ENCODE assay signal across 18 mouse cellular contexts in genomic region chr8:123024226-123024625, GRCm38 (mm10). TPM values are rescaled to one million over a fixed set of nuclear protein-coding genes. Genes with fewer than 3 reads are reported as not detected.
A peak's percentile ranks its signal among the peaks of the same experiment; 100 is the strongest.
DNase-seq lines count a peak whose midpoint lies in the region; ATAC-seq and TF ChIP-seq lines count a peak whose summit lies in the region.
"Had no signal": no experiment of that assay in that cellular context is flagged by ENCODE, and none has a peak within 500 bp of the region (broad histone marks: within the 10 kb centered on the region; RNA-seq: fewer than 3 reads in every experiment).

No protein-coding gene starts in this region.

- WGBS in midbrain, postnatal 0 days: 95% methylated on average over 2 of the region's 2 CpGs

- H3K4me1 ChIP-seq in midbrain, postnatal 0 days (ENCODE audit: insufficient read depth, low read length): 0 out of 2 replicates have a peak, but pooled peaks cover 3% of the 10 kb centered on the region
- H3K4me1 ChIP-seq: embryonic facial prominence, embryonic 12.5 days had no signal

- H3K4me3 ChIP-seq in midbrain, postnatal 0 days (ENCODE audit: low read depth, low read length): no peak overlapping the region
- H3K4me3 ChIP-seq: embryonic facial prominence, embryonic 10.5 days; embryonic facial prominence, embryonic 12.5 days; forebrain, embryonic 13.5 days; forebrain, embryonic 15.5 days had no signal

- peak; percentile 34; the same call in 1 of the 2 replicates for ATAC-seq in granulocyte monocyte progenitor cell, adult 5-6 weeks (replicated peaks; ENCODE audit: poor library complexity, severe bottlenecking)
- ATAC-seq in midbrain, postnatal 0 days (ENCODE audit: low FRiP score): no peak
- ATAC-seq: forebrain, embryonic 13.5 days; forebrain, embryonic 15.5 days; forebrain, postnatal 0 days had no signal

- no peak overlapping the region for H3K9ac ChIP-seq in midbrain, postnatal 0 days (replicated peaks; ENCODE audit: low read length, poor library complexity, severe bottlenecking)
- H3K9ac ChIP-seq: embryonic facial prominence, embryonic 12.5 days; forebrain, embryonic 13.5 days; forebrain, embryonic 15.5 days; forebrain, postnatal 0 days had no signal

- H3K27ac ChIP-seq in midbrain, postnatal 0 days (ENCODE audit: low read depth, low read length): no peak overlapping the region
- H3K27ac ChIP-seq: embryonic facial prominence, embryonic 10.5 days; embryonic facial prominence, embryonic 12.5 days; forebrain, embryonic 13.5 days; forebrain, embryonic 15.5 days had no signal

- no peak for TF ChIP-seq CTCF in midbrain, postnatal 0 days (IDR thresholded peaks at IDR 0.05)

- no peaks in the 10 kb centered on the region for H3K27me3 ChIP-seq in midbrain, postnatal 0 days (ENCODE audit: insufficient read depth, low read length)
- H3K27me3 ChIP-seq: embryonic facial prominence, embryonic 12.5 days; forebrain, embryonic 13.5 days; forebrain, embryonic 15.5 days had no signal

- H3K4me2 ChIP-seq in midbrain, postnatal 0 days (ENCODE audit: low read depth, low read length, poor library complexity, severe bottlenecking): no peak overlapping the region
- H3K4me2 ChIP-seq: embryonic facial prominence, embryonic 12.5 days; forebrain, embryonic 13.5 days; forebrain, embryonic 15.5 days had no signal

- no peaks in the 10 kb centered on the region for H3K36me3 ChIP-seq in midbrain, postnatal 0 days (ENCODE audit: insufficient read depth, low read length)
- H3K36me3 ChIP-seq: embryonic facial prominence, embryonic 12.5 days; forebrain, embryonic 15.5 days had no signal

- H3K9me3 ChIP-seq in midbrain, postnatal 0 days (ENCODE audit: low read length): no peaks in the 10 kb centered on the region
- H3K9me3 ChIP-seq: embryonic facial prominence, embryonic 10.5 days; embryonic facial prominence, embryonic 12.5 days; forebrain, embryonic 13.5 days; forebrain, embryonic 15.5 days had no signal

- DNase-seq in adrenal gland, adult 2 months: peak; percentile 51
- DNase-seq in adrenal gland, postnatal 14 days: no peak
- DNase-seq in 416B (ENCODE audit: low read depth): peak; percentile 65
- no peak for DNase-seq in midbrain, postnatal 0 days (ENCODE audit: low spot score)
- DNase-seq: adrenal gland, adult 8-10 months; adrenal gland, postnatal 25 days; cerebellum, adult 11 months; cerebellum, adult 18-20 months; cerebellum, adult 8-10 months; cerebellum, adult 9-11 months; cerebellum, postnatal 14 days; cerebellum, postnatal 36 days; forebrain, postnatal 0 days had no signal

RNA-seq across cellular contexts. Expression of gene Ankrd11, which starts 17.9 kb away (rescaled TPM):
- total RNA-seq in adrenal gland, adult 2 months (2021): 10 to 100 TPM; 65.4 to 86.9 TPM
- polyA plus RNA-seq in adrenal gland, adult 2 months (2012; rRNA removed): 54.8 and 88.0 TPM in 2 replicates
- 90.6 and 102 TPM in 2 replicates for total RNA-seq in adrenal gland, postnatal 14 days (2021)
- total RNA-seq in granulocyte monocyte progenitor cell, adult 5-6 weeks (2014; fragmentation: Nextera tagmentation): 86.3 and 104 TPM in 2 replicates
- total RNA-seq in granulocyte monocyte progenitor cell, adult 5-6 weeks (2017): 63.3 and 63.9 TPM in 2 replicates
- total RNA-seq in midbrain, postnatal 0 days (2014; rRNA removed): 92.5 and 98.3 TPM in 2 replicates
- polyA plus RNA-seq in midbrain, postnatal 0 days (2015; fragmentation: Nextera tagmentation; extraction: Ambion mirVana): 62.2 and 78.7 TPM in 2 replicates

RNA-seq across cellular contexts. Expression of gene Spg7, which starts 38.5 kb away (rescaled TPM):
- total RNA-seq in adrenal gland, adult 2 months (2021): 10 to 100 TPM; 78.4 to 80.1 TPM
- 246 and 255 TPM in 2 replicates for polyA plus RNA-seq in adrenal gland, adult 2 months (2012; rRNA removed)
- 73.2 and 79.6 TPM in 2 replicates for total RNA-seq in adrenal gland, postnatal 14 days (2021)
- 29.5 and 40.3 TPM in 2 replicates for total RNA-seq in granulocyte monocyte progenitor cell, adult 5-6 weeks (2014; fragmentation: Nextera tagmentation)
- total RNA-seq in granulocyte monocyte progenitor cell, adult 5-6 weeks (2017): 47.3 and 65.5 TPM in 2 replicates
- total RNA-seq in midbrain, postnatal 0 days (2014; rRNA removed): 47.2 and 64.3 TPM in 2 replicates
- 50.1 and 51.3 TPM in 2 replicates for polyA plus RNA-seq in midbrain, postnatal 0 days (2015; fragmentation: Nextera tagmentation; extraction: Ambion mirVana)

Comparison
In these comparisons a context has a peak if more than half of its experiments do, and no peak if none do; other contexts are left out.
1. DNase-seq: peak in adrenal gland, adult 2 months (single experiment) and 416B (single experiment); none in adrenal gland, postnatal 14 days (single experiment) and midbrain, postnatal 0 days (single experiment).